In genomic region chr19:42977938-42978337, GRCm38 (mm10) we compare ENCODE assay signal across 21 mouse cellular contexts.
DNase-seq lines count a peak whose midpoint lies in the region; ATAC-seq lines count a peak whose summit lies in the region.
"Had no signal": no experiment of that assay in that cellular context is flagged by ENCODE, and none has a peak within 500 bp of the region (broad histone marks: within the 10 kb centered on the region; RNA-seq: fewer than 3 reads in every experiment).

No protein-coding gene starts in this region.

- intact Hi-C loops in left cerebral cortex, postnatal 4 days (cut with DNase I): no loop called here

- H3K9me3 ChIP-seq in kidney, embryonic 15.5 days (replicated peaks): peaks cover 3% of the 10 kb centered on the region; the same call in 1 of the 2 replicates
- H3K9me3 ChIP-seq: embryonic facial prominence, embryonic 12.5 days; embryonic facial prominence, embryonic 15.5 days; hindbrain, embryonic 12.5 days; hindbrain, embryonic 15.5 days had no signal

- peak; percentile 54; the same call in 1 of the 2 replicates for ATAC-seq in kidney, embryonic 15.5 days (replicated peaks; ENCODE audit: low FRiP score)
- ATAC-seq: activated CD4-positive, CD25-positive, alpha-beta regulatory T cell, adult 4 months; forebrain, embryonic 14.5 days; forebrain, postnatal 0 days had no signal

- H3K27ac ChIP-seq in kidney, embryonic 15.5 days: no peak overlapping the region
- H3K27ac ChIP-seq: embryonic facial prominence, embryonic 12.5 days; embryonic facial prominence, embryonic 15.5 days; gastrocnemius, adult 2 months; hindbrain, embryonic 12.5 days; hindbrain, embryonic 15.5 days had no signal

- H3K27me3 ChIP-seq in kidney, embryonic 15.5 days: 0 out of 2 replicates have a peak, but pooled peaks cover 5% of the 10 kb centered on the region
- H3K27me3 ChIP-seq: embryonic facial prominence, embryonic 12.5 days; embryonic facial prominence, embryonic 15.5 days; hindbrain, embryonic 12.5 days; hindbrain, embryonic 15.5 days had no signal

- no peaks in the 10 kb centered on the region for H3K36me3 ChIP-seq in kidney, embryonic 15.5 days
- H3K36me3 ChIP-seq: embryonic facial prominence, embryonic 12.5 days; embryonic facial prominence, embryonic 15.5 days; hindbrain, embryonic 12.5 days; hindbrain, embryonic 15.5 days had no signal

- WGBS in kidney, embryonic 15.5 days: 17% methylated on average over 2 of the region's 2 CpGs

- no peak overlapping the region for H3K4me2 ChIP-seq in kidney, embryonic 15.5 days
- H3K4me2 ChIP-seq: embryonic facial prominence, embryonic 12.5 days; embryonic facial prominence, embryonic 15.5 days; heart, embryonic 11.5 days; hindbrain, embryonic 12.5 days; hindbrain, embryonic 15.5 days had no signal

- peak; percentile 37 to 55 for DNase-seq in cerebellum, postnatal 10 days
- DNase-seq in cerebellum, adult 18-20 months: no peak
- no peak for DNase-seq in kidney, postnatal 14 days
- DNase-seq in left cerebral cortex, postnatal 4 days: peak; percentile 2
- no peak for DNase-seq in left cerebral cortex, adult 11 months (ENCODE audit: low spot score)
- DNase-seq: adrenal gland, adult 8-10 months; adrenal gland, postnatal 25 days; cerebellum, adult 2 months; cerebellum, postnatal 25 days; forebrain, postnatal 0 days; gastrocnemius, adult 2 months; gastrocnemius, postnatal 14 days; heart, adult 11 months had no signal

- H3K4me1 ChIP-seq in kidney, embryonic 15.5 days: peaks cover 12% of the 10 kb centered on the region
- H3K4me1 ChIP-seq: embryonic facial prominence, embryonic 12.5 days; hindbrain, embryonic 12.5 days had no signal

- no peak overlapping the region for H3K4me3 ChIP-seq in kidney, embryonic 15.5 days (replicated peaks)
- H3K4me3 ChIP-seq: embryonic facial prominence, embryonic 12.5 days; embryonic facial prominence, embryonic 15.5 days; gastrocnemius, adult 2 months; hindbrain, embryonic 12.5 days; hindbrain, embryonic 15.5 days had no signal

- H3K9ac ChIP-seq in kidney, embryonic 15.5 days: no peak overlapping the region
- H3K9ac ChIP-seq: embryonic facial prominence, embryonic 12.5 days; embryonic facial prominence, embryonic 15.5 days; forebrain, postnatal 0 days; hindbrain, embryonic 12.5 days; hindbrain, embryonic 15.5 days had no signal

Comparison
In these comparisons a context has a peak if more than half of its experiments do, and no peak if none do; other contexts are left out.
1. DNase-seq: peak in cerebellum, postnatal 10 days (2 of 2) and left cerebral cortex, postnatal 4 days (single experiment); none in cerebellum, adult 18-20 months (0 of 2), kidney, postnatal 14 days (single experiment) and left cerebral cortex, adult 11 months (single experiment).